Mouse (Mus musculus) embryonic fibroblast, embryonic 13.5 days (primary cell): ENCODE data around the gene Scrn3.

Experiments used
- CTCF ChIP-seq: IDR thresholded peaks from 2 replicates; pipeline ENCODE4 v1.5.1; 2011; ENCODE audit warnings: mild to moderate bottlenecking, control low read depth, low read length, moderate library complexity, borderline replicate concordance; ENCODE audit not compliant: insufficient read depth
- POLR2A ChIP-seq: IDR thresholded peaks from 2 replicates; pipeline ENCODE4 v1.6.1; 2011; ENCODE audit warnings: low read depth, mild to moderate bottlenecking, control low read depth, low read length, moderate library complexity

- TF ChIP-seq POLR2A (no peak), CTCF (no peak)
Measured at GRCm38 (mm10) chr2:73266623-73267022, 45.8 kb upstream of the Scrn3 start.
